Mouse (Mus musculus): Measurements from ENCODE around the gene Vwa2.

- TF ChIP-seq CTCF (IDR thresholded peaks at IDR 0.05; ENCODE audit: low read depth) (no peak), EP300 (IDR thresholded peaks at IDR 0.05; ENCODE audit: low read depth) (no peak)
Measured at GRCm38 (mm10) chr19:56937911-56938310, 63.9 kb downstream of the Vwa2 start.

All from liver, embryonic 14.5 days (tissue).